Mouse (Mus musculus) megakaryocyte, embryonic 14.5 days (primary cell): ENCODE data around the gene Pde1b. TPM values are rescaled to one million over a fixed set of nuclear protein-coding genes. Genes with fewer than 3 reads are reported as not detected.

Experiments used
- H3K27me3 ChIP-seq: replicated peaks from 2 replicates; pipeline ENCODE3; 2012; ENCODE audit warnings: inconsistent platforms
- H3K36me3 ChIP-seq: replicated peaks from 2 replicates; pipeline ENCODE3; 2012; ENCODE audit warnings: low read length, inconsistent platforms, mixed read lengths
- H3K4me1 ChIP-seq: 2 replicates; pipeline ENCODE4 v1.6.1; 2012; ENCODE audit warnings: inconsistent platforms
- H3K4me3 ChIP-seq: replicated peaks from 2 replicates; pipeline ENCODE3; 2012; ENCODE audit warnings: moderate library complexity, mild to moderate bottlenecking, inconsistent platforms
- H3K9me3 ChIP-seq: 2 replicates; pipeline ENCODE4 v1.6.1; 2012; ENCODE audit warnings: inconsistent platforms
- FLI1 ChIP-seq: IDR thresholded peaks from 2 replicates; pipeline ENCODE4 v1.6.1; 2012; ENCODE audit warnings: low read length, inconsistent platforms, mixed read lengths
- GATA1 ChIP-seq: IDR thresholded peaks from 3 replicates; pipeline ENCODE4 v1.6.1; 2012; ENCODE audit warnings: mixed read lengths, low read length, inconsistent platforms, borderline replicate concordance
- polyA plus RNA-seq: library from polyadenylated mRNA; stranded (reverse); fragments of >175 nt; gene quantifications from 2 replicates; pipeline ENCODE4 v1.2.3, GENCODE M21; 2012; ENCODE audit warnings: low replicate concordance; ENCODE audit not compliant: insufficient read depth

Pde1b gene
- polyA plus RNA-seq: 6.1 and 6.3 TPM in 2 replicates

- peaks cover 25% of the 10 kb centered on the region for H3K27me3 ChIP-seq
- H3K36me3 ChIP-seq: peaks cover 47% of the 10 kb centered on the region
- H3K9me3 ChIP-seq: no peaks in the 10 kb centered on the region
- TF ChIP-seq GATA1: no peak
- no peak for TF ChIP-seq FLI1
- peak within 1 kb of the TSS; percentile 89 for H3K4me3 ChIP-seq
- H3K4me1 ChIP-seq: peaks cover 32% of the 10 kb centered on the region
These were observed at the start of gene Pde1b for GRCm38 (mm10) chr15:103502435-103503250. Pde1b (plus strand) TSS chr15:103503034.

GRCm38 (mm10) chr15:103453551-103454218 is 49.1 kb upstream of the Pde1b start, which contains the start of gene Nckap1l:
Nckap1l (plus strand) TSS chr15:103453794.
- Histone ChIP-seq H3K4me1 (peaks cover 29% of the 10 kb centered on the region), H3K4me3 (peak within 1 kb of the TSS; percentile 92), H3K9me3 (peaks cover 6% of the 10 kb centered on the region), H3K36me3 (peaks cover 36% of the 10 kb centered on the region), H3K27me3 (no peaks in the 10 kb centered on the region)
- TF ChIP-seq FLI1 (0 out of 2 replicates have a peak, but pooled peaks have one; percentile 30), GATA1 (no peak)

- peaks cover 44% of the 10 kb centered on the region for H3K36me3 ChIP-seq
- TF ChIP-seq GATA1 (no peak), FLI1 (no peak)
- H3K4me3 ChIP-seq: peak overlapping the region; percentile 92
These were observed 48.4 kb upstream of the Pde1b start for GRCm38 (mm10) chr15:103454449-103454848.

GRCm38 (mm10) chr15:103462539-103463261 is 40.1 kb upstream of the Pde1b start:
- Histone ChIP-seq H3K36me3 (peaks cover 95% of the 10 kb centered on the region), H3K4me1 (peaks cover 5% of the 10 kb centered on the region; the same call in 1 of the 2 replicates), H3K9me3 (no peaks in the 10 kb centered on the region), H3K4me3 (no peak overlapping the region), H3K27me3 (no peaks in the 10 kb centered on the region)
- no peak for TF ChIP-seq GATA1
- no peak for TF ChIP-seq FLI1

More at GRCm38 (mm10) chr15:103454449-103454848, 48.4 kb upstream of the Pde1b start:
- peaks cover 32% of the 10 kb centered on the region for H3K4me1 ChIP-seq
- peaks cover 6% of the 10 kb centered on the region for H3K9me3 ChIP-seq
- H3K27me3 ChIP-seq: no peaks in the 10 kb centered on the region

- Histone ChIP-seq H3K4me3 (no peak overlapping the region), H3K9me3 (no peaks in the 10 kb centered on the region), H3K36me3 (peaks cover 94% of the 10 kb centered on the region), H3K27me3 (no peaks in the 10 kb centered on the region), H3K4me1 (peaks cover 17% of the 10 kb centered on the region)
- TF ChIP-seq GATA1 (no peak), FLI1 (no peak)
These were observed 31.2 kb upstream of the Pde1b start for GRCm38 (mm10) chr15:103471488-103472194.

- H3K4me1 ChIP-seq: peaks cover 17% of the 10 kb centered on the region
- no peak overlapping the region for H3K4me3 ChIP-seq
- H3K9me3 ChIP-seq: no peaks in the 10 kb centered on the region
- TF ChIP-seq FLI1 (no peak), GATA1 (no peak)
- peaks cover 94% of the 10 kb centered on the region for H3K36me3 ChIP-seq
- no peaks in the 10 kb centered on the region for H3K27me3 ChIP-seq
These were observed 30.6 kb upstream of the Pde1b start for GRCm38 (mm10) chr15:103472265-103472664.

- Histone ChIP-seq H3K4me1 (peaks cover 17% of the 10 kb centered on the region), H3K27me3 (no peaks in the 10 kb centered on the region), H3K9me3 (no peaks in the 10 kb centered on the region), H3K4me3 (no peak overlapping the region), H3K36me3 (peaks cover 93% of the 10 kb centered on the region)
- TF ChIP-seq FLI1: no peak
- no peak for TF ChIP-seq GATA1
These were observed 29.7 kb upstream of the Pde1b start for GRCm38 (mm10) chr15:103473182-103473581.

- Histone ChIP-seq H3K4me1 (peaks cover 17% of the 10 kb centered on the region), H3K9me3 (no peaks in the 10 kb centered on the region), H3K36me3 (peaks cover 93% of the 10 kb centered on the region), H3K27me3 (no peaks in the 10 kb centered on the region), H3K4me3 (no peak overlapping the region)
- TF ChIP-seq GATA1 (no peak), FLI1 (no peak)
These were observed 29.1 kb upstream of the Pde1b start for GRCm38 (mm10) chr15:103473769-103474168.

- no peak overlapping the region for H3K4me3 ChIP-seq
- no peaks in the 10 kb centered on the region for H3K9me3 ChIP-seq
- no peaks in the 10 kb centered on the region for H3K27me3 ChIP-seq
- no peak for TF ChIP-seq GATA1
- TF ChIP-seq FLI1: no peak
- no peaks in the 10 kb centered on the region for H3K4me1 ChIP-seq
- H3K36me3 ChIP-seq: peaks cover 97% of the 10 kb centered on the region
These were observed 23.7 kb upstream of the Pde1b start for GRCm38 (mm10) chr15:103479080-103479606.
